Mouse (Mus musculus) gastrocnemius, adult 8-10 months (tissue): ENCODE measurements at regions not wholly inside any gene's neighbourhood (a gene's known extent, or its start where the extent isn't known, plus 50 kb on each side); places are given as distances from the start of the nearest gene placed in this dataset.
"Not testable (repeated sequence)": the region's sequence is repeated elsewhere in the genome, so short reads cannot be mapped to it uniquely, and the experiment has no call there.

Experiments used
- DNase-seq, 2 experiments: peaks; one replicate each; pipeline ENCODE4 v3.0.0; 2022; ENCODE audit warnings: low spot score in 2 of 2

DNA sequence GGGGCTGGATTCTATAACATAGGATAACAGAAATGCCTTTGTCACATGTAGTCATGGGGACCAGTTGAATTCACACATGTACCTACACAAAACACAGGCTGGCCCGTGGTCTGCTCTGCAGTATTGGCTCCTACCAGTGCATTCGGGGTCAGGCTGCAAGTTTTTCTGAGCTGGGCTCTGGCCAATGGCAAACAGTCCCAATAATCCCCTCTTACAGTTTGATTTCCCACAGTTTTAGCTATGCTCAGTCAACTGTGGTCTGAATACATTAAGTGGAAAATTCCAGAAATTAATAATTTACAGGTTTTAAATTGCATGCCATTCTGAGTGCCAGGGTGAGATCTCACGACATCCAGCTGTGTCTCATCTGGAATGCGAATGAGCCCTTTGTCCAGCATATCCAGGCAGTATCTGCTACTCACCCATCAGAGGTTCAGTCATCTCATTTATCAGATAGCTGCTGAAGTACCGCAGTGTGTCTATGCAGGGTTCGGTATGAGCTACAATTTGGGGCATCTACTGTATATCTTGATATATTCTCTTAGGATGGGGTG is 124.0 kb upstream of the Rgma start:
- no peak for DNase-seq

GRCm38 (mm10) chr7:73254972-73255371 is 120.3 kb upstream of the Rgma start:
- DNase-seq = not testable (repeated sequence)

GRCm38 (mm10) chr7:73260140-73260539 is 115.2 kb upstream of the Rgma start:
- DNase-seq = no peak

DNA sequence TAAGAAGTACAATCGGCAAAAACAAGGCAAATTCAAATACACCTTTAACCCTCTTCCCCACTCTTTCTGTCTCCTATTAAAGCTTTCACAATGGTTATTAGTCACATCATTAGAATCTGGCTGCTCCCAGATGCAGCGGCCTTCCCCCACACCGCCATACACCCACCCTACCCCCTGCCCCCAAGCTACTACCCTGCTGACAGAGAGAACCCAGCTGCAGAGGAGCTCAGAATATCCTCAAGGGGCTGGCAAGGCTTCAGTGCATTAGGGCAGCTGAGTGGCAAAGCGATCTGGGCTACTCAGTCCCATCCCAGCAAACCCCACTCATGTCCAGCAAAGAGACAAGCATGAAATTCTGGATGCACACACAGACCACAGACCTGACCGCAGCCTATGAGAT is 113.6 kb upstream of the Rgma start:
- DNase-seq = no peak

- DNase-seq = no peak
Measured at GRCm38 (mm10) chr7:73262526-73262925, 112.8 kb upstream of the Rgma start.

- no peak for DNase-seq
Measured at GRCm38 (mm10) chr7:73269626-73270025, 105.7 kb upstream of the Rgma start.

- no peak for DNase-seq
Measured at GRCm38 (mm10) chr7:73272787-73273186, 102.5 kb upstream of the Rgma start.

DNA sequence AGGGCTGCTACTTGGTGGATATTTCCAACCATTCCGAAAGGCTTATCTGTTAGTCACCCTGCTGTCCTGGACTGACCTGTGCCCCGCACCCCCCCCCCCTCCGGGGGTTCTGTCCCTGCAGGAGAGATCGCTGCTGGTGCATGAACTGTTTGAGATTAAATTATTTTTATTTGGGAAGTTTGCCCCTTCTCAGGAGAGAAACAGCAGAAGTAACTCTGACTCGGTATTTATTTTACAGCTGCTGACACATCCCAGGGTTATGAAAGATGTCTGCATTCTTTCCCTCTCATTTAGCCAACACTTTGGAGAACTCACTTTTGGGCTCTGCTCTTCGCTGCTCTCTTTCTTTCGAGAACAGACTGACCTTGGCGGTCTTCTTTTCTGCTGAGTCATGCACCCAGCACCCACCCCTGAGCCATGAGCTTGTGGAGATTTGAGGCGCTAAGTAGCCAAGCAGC is 99.5 kb upstream of the Rgma start:
- DNase-seq = peak; percentile 62 to 72

DNA sequence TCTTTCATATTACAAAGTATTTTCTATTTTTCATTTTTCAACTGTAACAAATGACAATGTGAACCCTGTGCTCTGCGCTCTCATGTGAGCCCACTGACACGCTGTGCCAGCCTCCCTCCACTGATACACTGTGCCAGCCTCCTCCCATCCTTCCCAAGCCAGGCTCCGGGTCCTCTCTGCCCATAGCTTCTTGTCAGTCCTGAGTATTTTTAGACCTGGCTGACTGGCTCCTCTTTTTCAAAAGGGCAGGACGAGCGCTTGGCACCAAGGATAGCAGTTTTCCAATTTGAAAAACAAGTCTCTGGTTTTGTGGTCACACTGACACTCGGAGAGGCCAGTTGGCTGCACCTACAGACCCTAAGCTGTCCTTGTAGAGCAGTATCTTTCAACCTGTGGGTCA is 96.7 kb upstream of the Rgma start:
- peak; percentile 49 to 70 for DNase-seq

DNA sequence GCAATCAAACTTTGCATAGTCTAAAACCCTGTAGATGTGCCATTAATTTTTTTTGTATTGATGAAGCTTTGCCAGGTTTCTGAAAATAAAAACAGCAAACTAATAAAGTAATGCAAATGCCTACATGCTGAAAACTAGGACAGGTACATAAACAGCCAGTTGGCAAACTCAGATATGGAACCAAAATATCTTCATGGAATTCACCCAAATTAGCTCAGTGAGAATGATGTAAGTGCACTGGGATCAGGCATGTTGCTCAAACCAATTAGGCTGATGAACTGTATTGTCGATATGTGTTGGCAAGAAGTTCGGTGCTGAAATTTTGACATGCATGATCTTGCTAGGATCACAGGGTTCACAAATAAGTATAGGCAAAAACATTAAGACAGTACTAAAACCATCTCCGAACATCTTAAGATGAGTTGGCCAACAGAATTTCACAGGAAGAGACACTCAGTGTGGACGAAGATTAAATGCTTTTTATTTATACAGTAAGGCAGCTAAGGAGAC is 95.3 kb upstream of the Rgma start:
- DNase-seq = no peak

GRCm38 (mm10) chr7:73286244-73286643 is 89.1 kb upstream of the Rgma start:
- DNase-seq = no peak

- DNase-seq = peak; percentile 22 to 56
Measured at GRCm38 (mm10) chr7:73293337-73293736, 82.0 kb upstream of the Rgma start.

DNA sequence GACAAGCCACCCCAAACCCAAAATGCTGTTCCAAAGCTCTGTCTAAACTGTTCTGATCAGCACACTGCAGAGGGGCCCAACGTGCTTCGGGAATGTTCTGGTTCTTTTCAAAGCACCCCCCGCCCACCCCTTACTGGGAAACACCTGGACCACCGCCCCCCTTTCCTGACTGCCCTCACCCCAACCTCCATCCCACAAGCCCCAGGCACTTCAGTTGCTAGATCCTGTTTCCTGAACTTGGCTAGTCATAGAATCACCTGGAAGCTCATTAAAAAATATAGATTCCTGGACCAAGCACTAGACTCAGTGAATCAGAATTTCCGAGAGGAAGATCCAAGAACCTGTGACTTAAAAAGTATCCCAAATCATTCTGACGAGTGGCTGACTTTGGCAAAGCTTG is 80.9 kb upstream of the Rgma start:
- no peak for DNase-seq

DNA sequence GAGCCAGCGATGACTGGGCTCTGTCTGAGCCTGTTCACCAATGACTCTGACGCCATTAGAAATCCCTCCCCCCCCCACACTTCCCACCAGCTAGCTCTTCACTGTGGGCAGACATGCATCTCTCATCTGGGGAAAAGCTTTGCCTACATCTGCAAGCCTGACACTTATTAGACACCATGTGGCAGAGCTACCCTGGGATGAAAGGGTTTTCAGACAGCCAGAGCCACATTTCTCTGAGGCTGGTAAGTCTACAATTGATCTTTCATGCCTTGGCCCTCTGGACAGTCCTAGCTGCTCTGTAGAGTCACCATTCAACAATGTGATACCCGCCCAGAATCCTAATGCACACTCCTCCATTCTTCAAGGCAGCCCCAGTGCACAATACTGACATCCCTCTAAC is 72.8 kb upstream of the Rgma start:
- DNase-seq = no peak

DNA sequence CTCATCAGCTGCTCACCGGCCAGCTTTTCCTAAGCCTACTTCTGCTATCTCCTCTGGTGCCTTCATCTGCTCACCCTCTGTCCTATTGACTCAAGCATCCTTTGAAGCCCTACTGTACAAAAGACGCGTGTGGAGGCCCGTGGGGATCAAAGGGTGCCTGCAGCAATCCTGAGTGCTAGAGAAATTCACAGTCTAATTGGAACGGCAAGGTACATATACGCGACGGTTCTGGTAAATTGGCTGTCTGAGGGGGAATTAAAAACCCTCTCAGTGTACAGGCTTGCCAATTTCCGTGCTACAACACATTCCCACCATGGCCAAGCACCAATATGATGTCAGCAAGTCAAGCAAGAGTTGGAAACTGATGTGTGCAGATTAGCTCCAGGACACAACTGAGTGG is 71.5 kb upstream of the Rgma start:
- DNase-seq = no peak

- DNase-seq = no peak
Measured at GRCm38 (mm10) chr7:73304799-73305198, 70.5 kb upstream of the Rgma start.

DNA sequence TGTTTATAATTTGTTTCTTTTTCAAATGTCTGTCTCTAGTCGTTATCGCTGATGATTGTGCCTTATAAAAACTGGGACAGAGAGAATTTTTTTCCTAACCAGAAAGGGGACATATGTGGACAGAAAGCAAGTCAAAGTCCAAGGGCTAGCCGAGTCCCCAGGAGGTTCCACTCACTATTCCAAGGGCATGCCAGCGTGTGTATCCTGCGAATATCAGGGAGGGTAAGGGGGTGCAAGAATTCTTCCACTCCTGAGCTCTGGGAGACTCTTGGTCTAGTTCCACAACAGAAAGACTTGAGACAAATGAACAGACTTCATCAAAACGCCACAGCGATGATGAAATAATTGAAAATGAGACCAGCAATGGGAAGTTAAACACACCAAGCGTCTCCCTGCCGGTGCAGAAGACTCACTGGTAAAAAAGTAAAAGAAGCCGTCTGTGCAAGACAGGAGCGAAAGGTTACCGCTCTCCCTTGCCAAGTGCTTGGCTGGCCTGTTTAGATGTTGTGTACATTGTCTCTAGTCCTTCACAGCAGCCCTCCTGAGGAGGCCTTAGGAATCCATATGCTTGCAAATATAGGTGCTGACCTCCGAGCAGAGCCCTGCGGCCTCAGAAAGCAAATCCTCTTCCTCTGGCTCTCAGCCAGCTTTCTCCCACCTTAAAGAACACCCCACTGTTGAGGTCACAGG is 69.9 kb upstream of the Rgma start:
- DNase-seq = no peak

GRCm38 (mm10) chr7:73306296-73306695 is 69.0 kb upstream of the Rgma start:
- no peak for DNase-seq

GRCm38 (mm10) chr7:73306728-73307127 is 68.6 kb upstream of the Rgma start:
- no peak for DNase-seq

DNA sequence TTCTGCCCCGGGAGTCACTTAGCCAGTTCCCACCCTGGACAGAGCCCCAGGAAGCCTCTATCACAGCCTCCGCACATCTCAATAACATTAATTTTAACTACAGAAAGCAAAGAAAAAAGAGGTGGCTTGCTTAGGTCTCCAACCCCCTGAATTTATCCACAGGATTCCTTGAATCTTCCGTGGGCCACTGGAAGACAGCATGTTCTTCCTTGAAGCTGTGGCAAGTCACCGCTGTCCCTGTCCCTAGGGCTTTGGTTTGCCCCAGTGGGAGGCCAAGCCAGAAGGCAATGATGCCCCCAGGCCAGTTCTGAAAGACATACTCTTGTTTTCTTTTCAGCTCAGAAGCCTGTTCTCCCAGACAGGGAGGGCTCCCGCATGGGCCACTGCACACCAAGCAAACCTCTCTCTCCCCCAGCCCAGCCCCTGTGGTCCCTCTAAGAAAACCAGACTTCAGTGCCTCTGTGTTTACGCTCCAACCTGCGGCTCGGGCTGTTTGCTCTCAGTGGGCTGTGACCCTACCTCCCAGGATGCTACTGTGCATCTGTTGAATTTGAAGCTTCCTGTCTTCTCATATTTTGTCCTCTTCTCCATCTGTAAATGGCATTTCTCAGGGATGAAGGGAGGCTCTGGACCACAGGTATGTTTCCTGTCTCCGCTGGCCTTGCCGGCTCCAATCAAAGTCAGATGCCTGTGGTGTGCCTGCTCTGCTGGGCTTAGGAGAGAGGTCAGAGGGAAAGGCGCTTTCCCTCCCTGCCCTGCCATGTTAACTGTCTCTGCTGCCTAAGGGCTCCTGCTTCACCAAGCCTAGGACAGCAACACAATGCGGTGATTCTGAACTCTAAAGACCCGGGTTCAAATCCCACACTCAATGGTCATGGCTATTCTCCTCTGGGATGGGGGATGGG is 67.5 kb upstream of the Rgma start:
- no peak for DNase-seq

DNA sequence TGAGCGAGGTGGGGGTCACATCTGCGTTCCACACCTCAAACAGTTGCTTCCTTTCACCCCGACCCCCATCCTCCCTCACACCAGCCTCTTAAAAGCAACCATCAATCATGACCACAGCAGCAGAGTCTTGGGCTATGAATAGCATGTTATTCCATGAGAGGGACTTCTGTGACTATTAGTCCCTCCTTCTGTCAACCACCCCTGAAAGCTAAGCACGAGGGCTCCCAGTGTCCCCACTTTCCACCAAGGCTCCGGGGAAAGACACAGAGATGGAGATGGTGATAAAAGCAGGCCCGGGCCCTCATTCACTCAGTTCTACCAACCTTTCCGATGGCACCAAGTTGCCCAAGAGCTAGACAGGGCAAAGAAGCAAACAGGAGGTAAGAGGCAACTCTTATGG is 66.3 kb upstream of the Rgma start:
- no peak for DNase-seq

GRCm38 (mm10) chr7:73310056-73310455 is 65.3 kb upstream of the Rgma start:
- DNase-seq = no peak
